Mouse (Mus musculus): ENCODE data around the gene Rbms1.
"Not testable (repeated sequence)": the region's sequence is repeated elsewhere in the genome, so short reads cannot be mapped to it uniquely, and the experiment has no call there.

Gene Rbms1

GRCm38 (mm10) chr2:60844259-60844658 lies 118.7 kb downstream of the Rbms1 start:
- no peak for DNase-seq

DNA sequence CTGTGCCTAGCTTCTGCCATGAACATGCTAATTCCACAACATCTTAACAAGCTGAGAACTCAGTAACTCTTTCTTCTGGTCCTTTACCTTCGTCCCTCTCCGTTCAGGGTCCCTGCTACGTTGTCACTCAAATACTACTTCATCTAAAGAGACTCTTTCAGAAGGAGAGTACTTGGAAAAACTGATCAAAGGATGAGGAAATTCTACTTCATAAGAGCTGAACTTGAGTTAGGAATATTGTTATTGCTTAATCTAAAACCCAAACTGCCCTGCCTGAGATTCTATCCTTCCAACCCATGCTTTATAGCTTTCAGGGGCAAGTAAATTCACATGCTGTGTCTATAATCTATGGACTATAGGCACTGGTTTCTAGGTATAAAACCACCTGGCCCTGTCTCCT lies 119.4 kb downstream of the Rbms1 start:
- no peak for DNase-seq

GRCm38 (mm10) chr2:60842976-60843375 lies 120.0 kb downstream of the Rbms1 start:
- DNase-seq: no peak

DNA sequence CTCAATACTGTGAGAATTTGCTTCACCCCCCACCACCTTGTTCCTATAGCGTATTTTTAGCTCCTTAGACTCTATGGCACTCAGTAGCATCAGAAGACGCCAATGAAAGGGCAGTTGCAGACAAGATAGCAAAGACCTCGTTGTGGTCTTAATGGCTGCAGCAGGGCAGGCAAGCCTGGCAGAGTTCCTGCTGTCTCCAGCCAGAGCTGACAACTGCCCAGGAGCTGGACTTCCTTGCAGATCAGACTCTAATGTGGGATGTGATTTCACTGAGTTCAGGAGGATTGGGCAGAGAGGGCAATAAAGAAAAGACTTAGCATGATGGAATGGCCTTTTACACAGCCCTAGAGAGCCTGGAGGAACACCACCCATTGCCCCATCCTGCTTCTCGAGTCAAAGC lies 122.1 kb downstream of the Rbms1 start:
- no peak for DNase-seq

DNA sequence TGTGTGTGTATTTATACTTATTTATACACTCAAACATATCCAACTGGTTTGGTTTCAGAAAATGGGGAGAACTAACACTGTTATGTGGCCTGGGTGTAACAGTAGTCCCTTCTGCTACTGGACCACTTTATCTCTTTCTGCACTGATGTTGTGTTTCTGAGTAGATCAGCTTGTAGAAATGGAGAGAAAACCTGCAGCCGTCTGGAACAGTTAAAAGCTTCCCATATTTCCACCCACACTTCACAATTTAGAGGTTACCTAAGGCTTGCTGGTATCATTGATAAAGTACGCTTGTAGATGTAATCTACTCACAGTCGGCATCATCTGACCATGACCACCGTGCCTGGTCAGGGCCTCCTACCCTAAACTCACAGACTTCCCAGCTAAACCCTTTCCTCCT lies 123.5 kb downstream of the Rbms1 start:
- no peak for DNase-seq

GRCm38 (mm10) chr2:60838856-60839255 lies 124.1 kb downstream of the Rbms1 start:
- DNase-seq: no peak

- no peak for DNase-seq
Observed at GRCm38 (mm10) chr2:60837616-60838015, 125.4 kb downstream of the Rbms1 start.

DNA sequence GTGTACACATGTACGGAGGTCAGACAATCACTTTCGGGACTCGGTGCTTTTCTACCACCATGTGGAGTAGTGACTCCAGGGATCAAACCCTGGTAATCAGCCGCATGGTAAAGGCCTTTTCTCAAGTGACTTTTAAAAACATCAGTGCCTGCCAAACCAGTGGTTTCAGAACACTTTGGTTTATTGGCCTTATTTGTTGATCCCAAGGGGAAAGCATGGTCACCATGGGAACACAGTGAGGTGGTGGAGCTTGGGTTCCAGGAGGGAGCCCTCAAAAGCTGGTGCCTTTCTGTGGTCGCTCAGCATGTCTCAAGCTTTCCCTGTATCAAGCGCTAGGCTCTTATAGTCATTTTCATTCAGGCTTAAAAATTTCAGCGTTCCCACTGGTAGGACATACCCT lies 126.8 kb downstream of the Rbms1 start:
- DNase-seq: no peak

DNA sequence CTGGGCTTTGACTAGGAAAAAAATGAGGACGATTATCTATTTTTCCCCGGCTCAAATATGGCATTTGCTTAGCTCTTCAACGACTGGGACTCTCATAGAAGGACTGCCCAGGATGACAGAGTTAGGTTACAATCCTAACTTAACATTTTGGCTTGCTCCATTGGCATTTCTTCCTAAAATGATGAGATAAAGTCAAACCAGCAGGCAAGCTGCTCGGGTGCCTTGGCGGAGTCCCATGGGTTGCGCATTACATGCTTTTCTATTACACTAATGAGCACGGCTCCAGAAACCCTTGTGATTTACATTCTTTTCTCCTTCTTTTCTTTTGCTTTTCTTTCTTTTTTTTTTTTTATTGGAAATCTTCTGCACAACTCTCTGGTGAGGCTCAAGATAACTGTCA lies 128.7 kb downstream of the Rbms1 start:
- no peak for DNase-seq

- no peak for DNase-seq
Observed at GRCm38 (mm10) chr2:60832254-60832653, 130.7 kb downstream of the Rbms1 start.

DNA sequence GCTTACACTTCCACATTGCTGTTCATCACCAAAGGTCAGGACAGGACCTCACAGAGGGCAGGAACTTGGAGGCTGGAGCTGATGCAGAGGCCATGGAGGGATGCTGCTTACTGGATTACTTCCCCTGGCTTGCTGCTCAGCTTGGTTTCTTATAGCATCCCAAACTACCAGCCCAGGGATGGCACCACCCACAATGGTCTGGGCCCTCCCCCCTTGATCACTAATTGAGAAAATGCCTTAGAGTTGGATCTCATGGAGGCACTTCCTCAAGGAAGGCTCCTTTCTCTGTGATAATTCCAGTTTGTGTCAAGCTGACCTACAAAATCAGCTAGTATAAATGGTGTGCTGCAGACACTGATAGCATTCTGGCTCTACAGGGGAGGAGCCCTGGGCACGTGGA lies 132.5 kb downstream of the Rbms1 start:
- DNase-seq: not testable (repeated sequence)

GRCm38 (mm10) chr2:60828908-60829462 lies 134.0 kb downstream of the Rbms1 start:
- no peak for DNase-seq

- no peak for DNase-seq
Observed at GRCm38 (mm10) chr2:60827152-60827428, 135.9 kb downstream of the Rbms1 start.

DNA sequence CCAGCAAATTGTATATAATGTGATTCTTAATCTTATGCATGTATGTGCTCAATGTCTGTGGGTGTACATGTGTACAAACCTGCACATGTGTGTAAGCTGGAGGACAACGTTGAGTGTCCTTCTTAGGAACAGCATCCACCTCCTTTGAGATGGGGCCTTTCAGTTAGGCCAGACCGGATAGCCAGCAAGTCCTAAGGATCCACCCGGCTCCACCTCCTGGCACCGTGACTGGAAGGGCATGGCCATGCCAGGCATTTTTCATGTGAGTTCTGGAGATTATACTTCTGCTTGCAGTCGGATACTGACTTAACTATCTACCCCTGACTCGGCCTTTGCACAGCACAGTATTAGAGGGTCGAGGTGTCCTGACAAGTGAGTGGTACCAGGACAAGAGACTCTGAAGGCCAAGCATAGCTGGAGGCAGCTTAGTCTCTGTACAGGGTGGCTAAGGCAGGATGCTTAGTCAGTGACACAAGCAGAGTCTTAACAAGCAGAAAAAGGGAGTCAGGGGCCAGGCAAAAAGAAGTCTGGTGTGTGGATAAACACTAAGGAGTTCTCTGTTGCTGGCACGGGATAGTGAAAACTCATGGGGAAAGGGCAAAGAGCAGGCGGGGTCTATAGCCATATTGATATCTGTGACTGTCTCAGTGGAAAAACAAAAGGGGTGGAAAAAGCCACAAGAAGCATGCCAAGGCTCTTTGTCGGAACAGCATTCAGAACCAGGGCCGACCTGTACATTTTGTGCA lies 136.4 kb downstream of the Rbms1 start:
- DNase-seq: no peak

GRCm38 (mm10) chr2:60825690-60826089 lies 137.3 kb downstream of the Rbms1 start:
- no peak for DNase-seq

GRCm38 (mm10) chr2:60821635-60822034 lies 141.4 kb downstream of the Rbms1 start:
- no peak for DNase-seq

GRCm38 (mm10) chr2:60818632-60819031 lies 144.4 kb downstream of the Rbms1 start:
- no peak for DNase-seq

DNA sequence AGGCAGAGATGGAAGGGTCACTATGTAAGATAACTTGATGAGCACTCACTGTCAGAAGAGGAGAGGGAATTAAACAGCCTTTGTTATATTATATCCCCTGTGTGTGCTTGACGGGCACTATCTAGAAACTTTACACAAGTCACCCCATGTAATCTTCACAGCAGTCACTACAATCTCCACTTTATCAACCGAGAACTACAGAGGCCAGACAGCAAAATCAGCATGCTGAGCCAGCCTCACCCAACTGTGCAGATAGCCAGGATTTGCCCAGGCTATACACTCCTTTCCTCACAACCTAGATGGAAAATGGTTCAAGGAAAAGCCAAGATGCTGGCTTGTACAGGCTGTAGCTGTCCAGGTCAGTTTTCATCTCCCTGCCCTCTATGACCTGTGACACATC lies 146.7 kb downstream of the Rbms1 start:
- DNase-seq: no peak

DNA sequence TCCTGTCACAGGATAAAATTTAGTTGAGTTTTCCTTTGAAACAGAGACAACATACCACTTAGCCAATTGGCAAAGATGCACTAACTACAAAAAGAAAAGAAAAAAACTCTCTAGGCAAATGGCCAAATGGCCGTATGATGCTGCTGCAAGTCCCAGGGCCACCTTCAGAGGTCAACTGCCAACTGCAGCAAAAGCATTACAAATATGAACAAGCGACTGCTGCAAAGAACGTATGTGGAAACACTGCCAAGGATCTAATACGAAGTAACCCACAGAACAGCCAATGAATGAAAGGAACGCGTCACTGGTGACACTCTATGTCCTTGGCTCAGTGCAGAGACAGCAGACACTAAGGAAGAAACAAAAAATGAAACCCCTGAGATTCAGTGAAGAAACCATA lies 148.2 kb downstream of the Rbms1 start:
- no peak for DNase-seq

DNA sequence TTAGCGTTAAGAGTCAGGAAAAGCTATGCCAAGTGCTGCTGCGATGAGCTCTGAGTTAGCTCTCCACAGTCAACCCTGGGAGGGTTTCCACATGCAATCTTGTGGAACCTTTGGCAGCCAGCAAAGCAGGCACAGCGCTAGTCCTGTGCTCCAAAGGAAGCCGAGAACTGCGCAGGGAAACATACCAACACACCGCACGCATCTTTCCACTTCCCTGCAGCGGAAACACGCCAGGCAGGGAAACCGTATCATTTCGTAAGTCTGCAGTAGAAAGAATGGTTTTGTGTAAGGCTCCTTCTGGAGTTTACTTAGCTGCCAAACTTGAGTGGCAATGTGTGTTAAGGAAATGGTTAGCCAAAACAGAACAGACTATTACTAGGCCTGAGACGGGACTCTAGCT lies 150.0 kb downstream of the Rbms1 start:
- no peak for DNase-seq

GRCm38 (mm10) chr2:60810617-60811016 lies 152.4 kb downstream of the Rbms1 start:
- DNase-seq: no peak

GRCm38 (mm10) chr2:60809441-60809921 lies 153.5 kb downstream of the Rbms1 start:
- no peak for DNase-seq

DNA sequence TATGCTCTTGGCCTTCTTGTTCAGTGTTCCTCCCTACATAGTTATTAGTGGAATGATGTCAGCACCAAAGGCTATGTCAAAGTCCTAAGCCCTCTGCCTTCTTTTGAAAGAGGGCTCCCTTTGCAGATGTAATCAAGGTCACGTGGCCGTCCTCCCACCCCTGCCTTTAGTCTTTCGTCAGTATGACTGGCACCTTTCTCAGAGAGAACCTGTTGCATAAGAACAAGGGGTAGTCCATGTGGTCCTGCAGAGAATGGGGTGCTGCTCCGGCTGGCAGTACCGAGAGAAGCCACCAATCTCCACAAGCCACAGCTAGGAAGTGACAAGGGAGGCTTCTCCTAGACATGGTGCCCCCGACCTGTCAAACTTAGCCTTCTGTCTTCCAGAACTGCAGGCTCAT lies 154.2 kb downstream of the Rbms1 start:
- no peak for DNase-seq

DNA sequence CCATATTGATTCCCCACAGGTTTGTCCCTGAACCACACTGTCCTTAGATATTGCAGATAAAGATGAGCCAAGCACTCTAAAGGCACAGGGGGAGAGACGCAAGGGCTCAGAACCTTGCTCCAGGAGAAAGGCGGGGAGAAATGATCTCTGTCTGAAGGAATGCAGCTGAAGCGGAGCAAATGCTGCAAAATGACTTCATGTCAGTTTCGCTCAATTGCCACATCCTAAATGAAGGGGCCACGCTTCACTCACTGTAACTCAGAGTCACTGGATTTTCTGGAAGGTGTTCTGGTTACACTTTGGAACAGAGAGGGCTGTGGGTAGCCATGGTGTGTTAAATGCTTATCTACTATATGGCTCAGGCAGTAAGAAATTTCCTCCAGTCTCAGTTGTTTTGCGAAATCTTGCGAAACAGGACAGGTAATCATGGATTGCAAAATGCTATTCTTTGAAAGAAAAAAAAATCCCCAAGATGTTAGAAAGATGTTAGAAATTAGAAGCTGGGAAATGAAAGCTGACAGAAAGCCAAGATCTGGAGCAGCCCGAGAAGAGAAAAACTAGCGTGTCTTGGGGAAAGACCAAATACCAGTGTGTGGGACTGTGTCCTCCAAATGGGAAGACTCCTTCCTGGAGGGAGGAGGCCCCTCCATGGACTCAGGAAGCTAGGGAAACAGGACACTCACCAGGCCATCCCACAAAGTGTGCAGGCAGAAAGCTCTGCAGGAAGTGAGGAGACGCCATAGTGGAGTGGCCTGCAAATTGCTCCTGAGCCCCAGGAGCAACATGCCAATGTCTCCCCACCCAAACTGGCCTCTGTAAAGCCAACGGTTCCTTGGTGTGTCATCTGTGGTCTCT lies 155.4 kb downstream of the Rbms1 start:
- DNase-seq: no peak

Measured in right cerebral cortex, postnatal 25 days (tissue).